Mouse (Mus musculus) CH12.LX (cell line): Measurements from ENCODE around the gene Gp6. TPM values are rescaled to one million over a fixed set of nuclear protein-coding genes. Genes with fewer than 3 reads are reported as not detected.

Experiments
- DNase-seq: peaks from one replicate; pipeline ENCODE4 v3.0.0-alpha.2; 2013; ENCODE audit errors: extremely low read depth
- H3K27ac ChIP-seq: 2 replicates; pipeline ENCODE4 v1.5.1; 2012; ENCODE audit warnings: low read depth, mild to moderate bottlenecking, control low read depth, moderate library complexity; ENCODE audit not compliant: insufficient read depth
- H3K27me3 ChIP-seq: replicated peaks from 2 replicates; pipeline ENCODE3; 2012; ENCODE audit warnings: inconsistent platforms
- H3K36me3 ChIP-seq, 2 experiments: replicated peaks in 1 of 2; 2 replicates each; pipeline versions ENCODE3 to v1.6.1; 2012; ENCODE audit warnings: inconsistent platforms in 1 of 2, low read length in 1 of 2, mild to moderate bottlenecking in 1 of 2, mixed read lengths in 1 of 2, moderate library complexity in 1 of 2; ENCODE audit not compliant: control insufficient read depth in 1 of 2, insufficient read depth in 1 of 2
- H3K4me1 ChIP-seq, 2 experiments: 2 replicates each; pipeline ENCODE4 v1.6.1; 2012; ENCODE audit warnings: inconsistent platforms in 1 of 2, moderate library complexity in 1 of 2; ENCODE audit not compliant: insufficient read depth in 2 of 2, control insufficient read depth in 1 of 2
- H3K4me2 ChIP-seq: 2 replicates; pipeline ENCODE4 v1.6.1; 2012; ENCODE audit warnings: low read depth, mild to moderate bottlenecking, control low read depth; ENCODE audit not compliant: poor library complexity, insufficient read depth, severe bottlenecking
- H3K4me3 ChIP-seq, 3 experiments: fragments of 150-350 bp in 1 of 3; sonication (generic) in 1 of 3; replicated peaks in 1 of 3; 2 replicates each; pipeline versions ENCODE3 to v1.5.1; 2011 to 2012; ENCODE audit warnings: low read depth in 2 of 3, low read length in 2 of 3, mild to moderate bottlenecking in 2 of 3, moderate library complexity in 2 of 3, control low read depth in 1 of 3, improper control_type of control experiment in 1 of 3, inconsistent platforms in 1 of 3, mixed read lengths in 1 of 3; ENCODE audit not compliant: poor library complexity in 1 of 3
- H3K79me2 ChIP-seq: replicated peaks from 2 replicates; pipeline ENCODE4 v1.6.1; 2012; ENCODE audit warnings: mild to moderate bottlenecking, moderate library complexity; ENCODE audit not compliant: control insufficient read depth, poor library complexity, insufficient read depth, severe bottlenecking; ENCODE audit errors: extremely low read depth
- H3K9ac ChIP-seq: 2 replicates; pipeline ENCODE4 v1.6.1; 2012; ENCODE audit warnings: low read depth, mild to moderate bottlenecking, control low read depth, moderate library complexity; ENCODE audit not compliant: insufficient read depth
- H3K9me3 ChIP-seq: replicated peaks from 2 replicates; pipeline ENCODE3; 2012; ENCODE audit warnings: low read length, inconsistent platforms, mixed read lengths
- BHLHE40 ChIP-seq: IDR thresholded peaks from 2 replicates; pipeline ENCODE4 v1.6.1; 2011; ENCODE audit warnings: mild to moderate bottlenecking, low read depth, low read length, improper control_type of control experiment
- CHD1 ChIP-seq: IDR thresholded peaks from 2 replicates; pipeline ENCODE4 v1.6.1; 2012; ENCODE audit warnings: low read depth, low read length, improper control_type of control experiment, inconsistent platforms
- CHD2 ChIP-seq: IDR thresholded peaks from 2 replicates; pipeline ENCODE4 v1.6.1; 2011; ENCODE audit warnings: low read length, improper control_type of control experiment
- CTCF ChIP-seq, 2 experiments: IDR thresholded peaks in 1 of 2; conservative IDR thresholded peaks in 1 of 2; 2 replicates each; pipeline ENCODE4 v1.5.1; 2011 to 2012; ENCODE audit warnings: low read depth in 2 of 2, low read length in 2 of 2, improper control_type of control experiment in 1 of 2, inconsistent platforms in 1 of 2, mild to moderate bottlenecking in 1 of 2, moderate library complexity in 1 of 2
- E2F4 ChIP-seq: IDR thresholded peaks from 2 replicates; pipeline ENCODE4 v1.6.1; 2011; ENCODE audit warnings: low read depth, low read length, improper control_type of control experiment; ENCODE audit not compliant: insufficient replicate concordance
- ELF1 ChIP-seq: IDR thresholded peaks from 2 replicates; pipeline ENCODE4 v1.6.1; 2014; ENCODE audit warnings: low read depth, mild to moderate bottlenecking, inconsistent platforms, low read length, improper control_type of control experiment
- GABPA ChIP-seq: IDR thresholded peaks from 2 replicates; pipeline ENCODE4 v1.6.1; 2012; ENCODE audit warnings: low read depth, low read length, improper control_type of control experiment, inconsistent platforms; ENCODE audit not compliant: insufficient replicate concordance
- HCFC1 ChIP-seq: IDR thresholded peaks from 2 replicates; pipeline ENCODE4 v1.6.1; 2012; ENCODE audit warnings: low read depth, mild to moderate bottlenecking, inconsistent platforms, low read length, improper control_type of control experiment
- IRF4 ChIP-seq: IDR thresholded peaks from 2 replicates; pipeline ENCODE4 v1.6.1; 2014; ENCODE audit warnings: low read depth, mild to moderate bottlenecking, inconsistent platforms, low read length, improper control_type of control experiment
- JUND ChIP-seq: conservative IDR thresholded peaks from 2 replicates; pipeline ENCODE4 v1.6.1; 2011; ENCODE audit warnings: low read depth, low read length, improper control_type of control experiment
- KAT2A ChIP-seq: IDR thresholded peaks from 2 replicates; pipeline ENCODE4 v1.6.1; 2012; ENCODE audit warnings: low read length, improper control_type of control experiment, inconsistent platforms; ENCODE audit not compliant: insufficient replicate concordance
- MAFK ChIP-seq: IDR thresholded peaks from 2 replicates; pipeline ENCODE4 v1.6.1; 2011; ENCODE audit warnings: low read length, improper control_type of control experiment; ENCODE audit not compliant: insufficient replicate concordance
- MAZ ChIP-seq: IDR thresholded peaks from 2 replicates; pipeline ENCODE4 v1.6.1; 2012; ENCODE audit warnings: low read depth, mild to moderate bottlenecking, inconsistent platforms, low read length, improper control_type of control experiment, moderate library complexity
- MXI1 ChIP-seq: IDR thresholded peaks from 2 replicates; pipeline ENCODE4 v1.6.1; 2011; ENCODE audit warnings: mild to moderate bottlenecking, low read depth, low read length, improper control_type of control experiment
- NRF1 ChIP-seq: IDR thresholded peaks from 2 replicates; pipeline ENCODE4 v1.6.1; 2014; ENCODE audit warnings: low read depth, mild to moderate bottlenecking, inconsistent platforms, low read length, improper control_type of control experiment, moderate library complexity
- PAX5 ChIP-seq: IDR thresholded peaks from 2 replicates; pipeline ENCODE4 v1.6.1; 2012; ENCODE audit warnings: low read length, inconsistent platforms, mixed read lengths
- POLR2A ChIP-seq: IDR thresholded peaks from 2 replicates; pipeline ENCODE4 v1.6.1; 2011; ENCODE audit warnings: low read depth, mild to moderate bottlenecking, improper control_type of control experiment, low read length
- RAD21 ChIP-seq: IDR thresholded peaks from 2 replicates; pipeline ENCODE4 v1.6.1; 2011; ENCODE audit warnings: low read depth, mild to moderate bottlenecking, low read length, improper control_type of control experiment, moderate library complexity
- SMC3 ChIP-seq: IDR thresholded peaks from 2 replicates; pipeline ENCODE4 v1.6.1; 2011; ENCODE audit warnings: low read depth, low read length, improper control_type of control experiment
- TBP ChIP-seq: conservative IDR thresholded peaks from 2 replicates; pipeline ENCODE4 v1.6.1; 2011; ENCODE audit warnings: low read depth, low read length, improper control_type of control experiment
- USF2 ChIP-seq: conservative IDR thresholded peaks from 2 replicates; pipeline ENCODE4 v1.6.1; 2011; ENCODE audit warnings: low read depth, low read length, improper control_type of control experiment
- ZC3H11A ChIP-seq: IDR thresholded peaks from 2 replicates; pipeline ENCODE4 v1.6.1; 2012; ENCODE audit warnings: low read depth, mild to moderate bottlenecking, inconsistent platforms, low read length, improper control_type of control experiment
- ZKSCAN1 ChIP-seq: IDR thresholded peaks from 2 replicates; pipeline ENCODE4 v1.6.1; 2012; ENCODE audit warnings: low read depth, inconsistent platforms, low read length, improper control_type of control experiment, borderline replicate concordance
- ZMIZ1 ChIP-seq: IDR thresholded peaks from 2 replicates; pipeline ENCODE4 v1.6.1; 2012; ENCODE audit warnings: low read depth, mild to moderate bottlenecking, inconsistent platforms, low read length, improper control_type of control experiment
- ZNF384 ChIP-seq: IDR thresholded peaks from 2 replicates; pipeline ENCODE4 v1.6.1; 2012; ENCODE audit warnings: low read depth, low read length, improper control_type of control experiment, inconsistent platforms
- dilution Hi-C: fragments of 300-500 bp; cut with MboI; formaldehyde crosslinking; loops from 2 replicates; pipeline ENCODE4 v1.14.3; 2020; ENCODE audit warnings: low sequenced_read_pairs; ENCODE audit not compliant: extremely low pct_unique_long_range_greater_than_20kb, extremely low pct_ligation_motif_present
- in situ Hi-C: fragments of 300-500 bp; cut with MboI; formaldehyde crosslinking; loops from 3 replicates; pipeline ENCODE4 v1.14.3; 2019; ENCODE audit warnings: low sequenced_read_pairs, low pct_ligation_motif_present, low pct_unique_long_range_greater_than_20kb, mixed read lengths
- polyA plus RNA-seq: library from polyadenylated mRNA; unstranded; fragments of >175 nt; gene quantifications from 2 replicates; pipeline ENCODE4 v1.2.1, GENCODE M21; 2012; ENCODE audit warnings: low read depth; ENCODE audit not compliant: insufficient read length
- total RNA-seq, 2 experiments: library from RNA; depleted of rRNA; stranded (reverse); fragments of 300-350 nt in 1 of 2; fragments of >200 nt in 1 of 2; gene quantifications; 2 replicates each; pipeline ENCODE4 v1.2.3; 2012 to 2014

Gp6 gene
- total and polyA plus RNA-seq, 3 experiments: 0.55 to 2.0 (median 0.60) TPM

DNA sequence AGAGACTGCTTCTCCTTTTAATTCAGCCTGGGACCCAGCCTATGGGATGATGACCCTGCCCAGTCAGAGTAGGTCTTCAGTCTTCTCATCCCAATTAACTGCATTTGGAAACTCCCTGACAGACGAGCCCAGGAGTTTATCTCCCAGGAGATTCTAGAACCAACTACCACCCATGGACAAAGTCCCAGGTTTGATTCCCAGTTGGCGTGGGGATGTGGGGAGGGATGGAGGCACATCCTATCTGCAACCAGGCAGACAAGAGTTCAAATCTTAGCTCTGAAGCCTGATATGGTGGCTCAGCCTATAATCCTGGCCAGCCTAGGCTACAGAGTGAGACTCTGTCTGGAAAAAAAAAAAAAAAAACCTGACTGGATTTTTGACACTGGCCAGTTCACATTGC lies 40.2 kb upstream of the Gp6 start:
- H3K4me3 ChIP-seq: no peak overlapping the region
- no peak overlapping the region for H3K9ac ChIP-seq
- no peak for DNase-seq
- H3K27ac ChIP-seq: no peak overlapping the region
- TF ChIP-seq PAX5: no peak
- TF ChIP-seq TBP: no peak
- TF ChIP-seq MAFK: no peak
- no peak for TF ChIP-seq ZC3H11A
- TF ChIP-seq ZKSCAN1: no peak
- no peak for TF ChIP-seq RAD21
- TF ChIP-seq GABPA: no peak
- in situ Hi-C loops (loop anchor here (10.0 kb wide), 1 partner anchor 143 kb away; no protein-coding TSS in a partner anchor), dilution Hi-C loops (no loop called here)
- H3K9me3 ChIP-seq: peaks cover 5% of the 10 kb centered on the region
- no peaks in the 10 kb centered on the region for H3K79me2 ChIP-seq
- peaks cover 49 to 92% of the 10 kb centered on the region in 2 experiments for H3K36me3 ChIP-seq
- H3K4me2 ChIP-seq: no peak overlapping the region
- peaks cover 0 to 8% of the 10 kb centered on the region in 2 experiments; a peak in 2 of 4 replicates for H3K4me1 ChIP-seq
- H3K27me3 ChIP-seq: no peaks in the 10 kb centered on the region

DNA sequence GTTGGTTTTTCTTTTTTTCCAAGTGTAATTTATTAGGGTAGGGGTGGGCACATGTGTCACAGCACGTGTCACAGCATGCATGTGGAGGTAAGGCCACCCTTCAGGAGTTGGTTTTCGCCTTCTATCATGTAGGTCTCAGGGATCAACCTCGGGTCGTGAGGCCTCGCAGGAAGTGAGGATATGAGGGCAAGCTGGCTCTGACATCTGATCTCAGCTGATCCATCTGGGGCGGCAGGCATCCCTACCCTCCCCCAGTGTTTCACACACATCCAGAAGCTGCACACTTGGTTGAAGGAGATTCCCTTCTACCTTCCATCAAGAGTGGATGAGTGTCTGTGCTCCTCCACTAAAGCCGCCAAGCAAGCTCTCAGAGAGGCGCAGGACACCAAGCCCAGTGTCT lies 34.5 kb upstream of the Gp6 start:
- Histone ChIP-seq H3K4me3 (no peak overlapping the region), H3K9me3 (peaks cover 5% of the 10 kb centered on the region), H3K79me2 (no peaks in the 10 kb centered on the region), H3K9ac (no peak overlapping the region), H3K4me1 (no peaks in the 10 kb centered on the region), H3K27me3 (no peaks in the 10 kb centered on the region), H3K4me2 (no peak overlapping the region), H3K27ac (no peak overlapping the region), H3K36me3 (peaks cover 54 to 95% of the 10 kb centered on the region in 2 experiments)
- TF ChIP-seq USF2 (no peak), JUND (no peak), ZMIZ1 (no peak), NRF1 (no peak), BHLHE40 (no peak), TBP (no peak), SMC3 (no peak), MAFK (no peak), RAD21 (no peak), PAX5 (no peak)
- dilution Hi-C loops: no loop called here
- DNase-seq: no peak
- in situ Hi-C loops: loop anchor here (10.0 kb wide), 1 partner anchor 137 kb away; no protein-coding TSS in a partner anchor

GRCm38 (mm10) chr7:4431548-4431947 lies 34.0 kb upstream of the Gp6 start:
- no peak overlapping the region for H3K4me2 ChIP-seq
- H3K36me3 ChIP-seq: peaks cover 52 to 94% of the 10 kb centered on the region in 2 experiments
- H3K27ac ChIP-seq: no peak overlapping the region
- H3K79me2 ChIP-seq: no peaks in the 10 kb centered on the region
- H3K4me1 ChIP-seq: no peaks in the 10 kb centered on the region
- no peak overlapping the region for H3K4me3 ChIP-seq
- H3K9ac ChIP-seq: no peak overlapping the region
- in situ Hi-C loops: loop anchor here (10.0 kb wide), 1 partner anchor 137 kb away; no protein-coding TSS in a partner anchor
- peak; percentile 67 for DNase-seq
- H3K27me3 ChIP-seq: no peaks in the 10 kb centered on the region
- dilution Hi-C loops: no loop called here
- H3K9me3 ChIP-seq: peaks cover 5% of the 10 kb centered on the region
- TF ChIP-seq POLR2A (no peak), SMC3 (peak; percentile 80), IRF4 (no peak), MAZ (no peak), HCFC1 (no peak), ZMIZ1 (no peak), ZNF384 (no peak), JUND (no peak), CHD1 (no peak), PAX5 (no peak), E2F4 (no peak), KAT2A (no peak), ZKSCAN1 (no peak), ELF1 (no peak), CTCF (conservative IDR thresholded peaks at IDR 0.05 in 1 of 2, IDR thresholded peaks at IDR 0.05 in 1 of 2; ENCODE audit: low read depth in 2 of 2, low read length in 2 of 2) (peak; percentile 79 to 84), CHD2 (no peak), TBP (no peak), RAD21 (peak; percentile 61), MXI1 (no peak), GABPA (no peak)
